Mouse (Mus musculus) skeletal muscle tissue, adult 2 months (tissue): ENCODE results near the gene Tcf7.

Source experiments
- DNase-seq: peaks from one replicate; pipeline ENCODE4 v3.0.0-alpha.2; 2012; ENCODE audit warnings: low read depth, low spot score

Tcf7 gene

GRCm38 (mm10) chr11:52268104-52268835, 14.5 kb downstream of the Tcf7 start:
- DNase-seq: no peak

- DNase-seq: no peak
These were observed 15.5 kb downstream of the Tcf7 start for GRCm38 (mm10) chr11:52267271-52267670.

- DNase-seq: no peak
These were observed 17.1 kb downstream of the Tcf7 start for GRCm38 (mm10) chr11:52265616-52266307.

GRCm38 (mm10) chr11:52264871-52265270, 17.9 kb downstream of the Tcf7 start:
- DNase-seq: no peak

- DNase-seq: no peak
These were observed 20.5 kb downstream of the Tcf7 start for GRCm38 (mm10) chr11:52262338-52262737.

GRCm38 (mm10) chr11:52261937-52262336, 20.9 kb downstream of the Tcf7 start:
- DNase-seq: peak; percentile 26

- no peak for DNase-seq
These were observed 21.9 kb downstream of the Tcf7 start for GRCm38 (mm10) chr11:52260878-52261277.

- DNase-seq: no peak
These were observed 24.1 kb downstream of the Tcf7 start for GRCm38 (mm10) chr11:52258711-52259110.

GRCm38 (mm10) chr11:52257376-52257775, 25.4 kb downstream of the Tcf7 start:
- no peak for DNase-seq

GRCm38 (mm10) chr11:52255077-52255476, 27.7 kb downstream of the Tcf7 start:
- DNase-seq: no peak

GRCm38 (mm10) chr11:52253674-52254375, 29.0 kb downstream of the Tcf7 start:
- peak; percentile 70 for DNase-seq

- no peak for DNase-seq
These were observed 30.1 kb downstream of the Tcf7 start for GRCm38 (mm10) chr11:52252692-52253091.

- DNase-seq: no peak
These were observed 31.0 kb downstream of the Tcf7 start for GRCm38 (mm10) chr11:52251770-52252169.

GRCm38 (mm10) chr11:52249452-52249851, 33.4 kb downstream of the Tcf7 start:
- no peak for DNase-seq

GRCm38 (mm10) chr11:52240898-52241542, 41.8 kb downstream of the Tcf7 start:
- DNase-seq: no peak

- DNase-seq: no peak
These were observed 48.3 kb downstream of the Tcf7 start for GRCm38 (mm10) chr11:52234509-52234908.

GRCm38 (mm10) chr11:52233906-52234305, 48.9 kb downstream of the Tcf7 start:
- DNase-seq: no peak

- DNase-seq: no peak
These were observed 49.7 kb downstream of the Tcf7 start for GRCm38 (mm10) chr11:52233043-52233653.

- peak; percentile 92 for DNase-seq
These were observed 50.9 kb downstream of the Tcf7 start, which contains the start of gene Skp1a for GRCm38 (mm10) chr11:52231606-52232541. Gene Skp1a (plus strand): TSS chr11:52231995.

- no peak for DNase-seq
These were observed 52.1 kb downstream of the Tcf7 start for GRCm38 (mm10) chr11:52230694-52231093.
